Mouse (Mus musculus): ENCODE measurements at regions not wholly inside any gene's neighbourhood (a gene's known extent, or its start where the extent isn't known, plus 50 kb on each side); places are given as distances from the start of the nearest gene placed in this dataset.

DNA sequence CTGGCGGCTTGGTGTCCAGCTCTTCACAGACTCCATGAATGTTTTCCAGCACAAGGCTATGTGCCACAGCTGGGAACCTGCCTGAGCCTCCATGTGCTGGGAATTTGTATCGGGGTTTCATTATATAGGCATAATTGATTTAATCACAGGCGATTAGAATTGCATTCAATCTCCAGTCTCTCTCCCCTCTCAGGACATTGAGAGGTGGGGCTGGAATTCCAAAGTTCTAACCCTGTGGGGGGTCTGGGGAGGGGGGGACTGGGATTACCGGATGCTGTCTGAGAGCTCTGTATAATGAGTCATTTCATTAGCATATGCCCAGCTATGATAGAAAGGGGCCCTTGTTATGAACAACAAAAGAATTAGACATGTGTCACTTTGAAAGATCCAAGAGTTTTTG lies 151.9 kb downstream of the Cd83 start:
- H3K79me3 ChIP-seq (ENCODE audit: low read depth): no peaks in the 10 kb centered on the region
- no peaks in the 10 kb centered on the region for H3K36me3 ChIP-seq (ENCODE audit: control insufficient read depth, insufficient read depth)
- TF ChIP-seq MYOD1 (IDR thresholded peaks at IDR 0.05; ENCODE audit: control insufficient read depth, insufficient read length, low read depth): no peak
- no peaks in the 10 kb centered on the region for H3K27me3 ChIP-seq (ENCODE audit: control insufficient read depth, insufficient read depth, insufficient read length)
- no peaks in the 10 kb centered on the region for H3K79me2 ChIP-seq (ENCODE audit: control insufficient read depth, insufficient read depth)
- H3ac ChIP-seq (ENCODE audit: control insufficient read depth, insufficient read length, low read depth): no peak overlapping the region
- no peak overlapping the region for H3K4me3 ChIP-seq (ENCODE audit: insufficient read depth, poor library complexity, severe bottlenecking)

DNA sequence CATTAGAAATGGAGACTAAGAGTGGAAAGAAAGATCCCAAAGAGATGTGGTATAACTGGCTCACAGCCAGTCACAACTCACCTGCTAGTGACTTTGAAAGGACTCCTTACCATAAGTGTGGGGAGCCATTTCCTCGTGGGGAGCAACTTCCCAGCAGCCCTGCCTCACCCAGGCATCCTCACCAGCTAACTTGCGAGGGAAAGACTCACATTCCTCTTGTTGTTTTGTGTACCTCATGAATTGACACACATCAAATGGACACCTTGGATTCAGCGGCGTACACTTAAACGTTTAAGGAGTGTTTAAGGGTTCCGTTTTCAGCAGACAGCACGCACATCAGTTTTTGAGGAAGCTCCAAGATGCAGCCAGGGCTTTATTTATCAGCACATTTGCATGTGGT lies 154.0 kb downstream of the Cd83 start:
- Histone ChIP-seq H3K36me3 (ENCODE audit: control insufficient read depth, insufficient read depth) (no peaks in the 10 kb centered on the region), H3K79me2 (ENCODE audit: control insufficient read depth, insufficient read depth) (no peaks in the 10 kb centered on the region), H3K27me3 (ENCODE audit: control insufficient read depth, insufficient read depth, insufficient read length) (no peaks in the 10 kb centered on the region), H3K4me3 (ENCODE audit: insufficient read depth, poor library complexity, severe bottlenecking) (no peak overlapping the region), H3K79me3 (ENCODE audit: low read depth) (no peaks in the 10 kb centered on the region), H3ac (ENCODE audit: control insufficient read depth, insufficient read length, low read depth) (no peak overlapping the region)
- no peak for TF ChIP-seq MAX (IDR thresholded peaks at IDR 0.05)
- no peak for TF ChIP-seq USF1 (IDR thresholded peaks at IDR 0.05; ENCODE audit: low read depth)
- no peak for TF ChIP-seq CEBPB (IDR thresholded peaks at IDR 0.05; ENCODE audit: low read depth)

DNA sequence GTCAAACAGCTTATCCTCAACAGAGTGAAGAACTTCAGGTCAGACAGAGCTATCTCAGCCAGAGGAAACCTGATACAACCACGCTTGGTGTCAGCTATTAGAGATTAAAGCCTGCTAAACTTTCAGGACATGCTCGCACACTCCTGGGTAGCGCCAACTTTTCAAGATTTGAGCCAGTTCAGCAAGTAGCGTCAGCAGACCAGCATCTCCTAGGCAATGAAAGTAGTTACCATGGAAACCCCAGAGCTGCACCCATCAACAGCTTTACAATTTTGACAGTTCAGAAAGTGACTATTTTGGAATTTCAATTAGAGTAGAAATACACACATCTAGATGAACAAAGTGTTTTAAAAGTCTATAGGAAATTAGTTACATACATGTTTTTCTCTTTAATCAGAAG lies 154.8 kb downstream of the Cd83 start:
- H3K27me3 ChIP-seq (ENCODE audit: control insufficient read depth, insufficient read depth, insufficient read length): no peaks in the 10 kb centered on the region
- TF ChIP-seq CTCF (IDR thresholded peaks at IDR 0.05; ENCODE audit: control insufficient read depth, insufficient read depth, insufficient read length) (no peak), MYOG (IDR thresholded peaks at IDR 0.05; ENCODE audit: control insufficient read depth, extremely low read depth, insufficient read length) (no peak), FOSL1 (IDR thresholded peaks at IDR 0.05; ENCODE audit: insufficient read depth, low read length, poor library complexity, severe bottlenecking) (no peak), USF1 (IDR thresholded peaks at IDR 0.05; ENCODE audit: low read depth) (no peak), MYOD1 (IDR thresholded peaks at IDR 0.05; ENCODE audit: control insufficient read depth, insufficient read length, low read depth) (no peak), MAX (IDR thresholded peaks at IDR 0.05) (no peak), CEBPB (IDR thresholded peaks at IDR 0.05; ENCODE audit: low read depth) (no peak)
- no peak overlapping the region for H3ac ChIP-seq (ENCODE audit: control insufficient read depth, insufficient read length, low read depth)
- no peaks in the 10 kb centered on the region for H3K36me3 ChIP-seq (ENCODE audit: control insufficient read depth, insufficient read depth)
- H3K4me3 ChIP-seq (ENCODE audit: insufficient read depth, poor library complexity, severe bottlenecking): no peak overlapping the region
- no peaks in the 10 kb centered on the region for H3K79me2 ChIP-seq (ENCODE audit: control insufficient read depth, insufficient read depth)
- H3K79me3 ChIP-seq (ENCODE audit: low read depth): no peaks in the 10 kb centered on the region

DNA sequence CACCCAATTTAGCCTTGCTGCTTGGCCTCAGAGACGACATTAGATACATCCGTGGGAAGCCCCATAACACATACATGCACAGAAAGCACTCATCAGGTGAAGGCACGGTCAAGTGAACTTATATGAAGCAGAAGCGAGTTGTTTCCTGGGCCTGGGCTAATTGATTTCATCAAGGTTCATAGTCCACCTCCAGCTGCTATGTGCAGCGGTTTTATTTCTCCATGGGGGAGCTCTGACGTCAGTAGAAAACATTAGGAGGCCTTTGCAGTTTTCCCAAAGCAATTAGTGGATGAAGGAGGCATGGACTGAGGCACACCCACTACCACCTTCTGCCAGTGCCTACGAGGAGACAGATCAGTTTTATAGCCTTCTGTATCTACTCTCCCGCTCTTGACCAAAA lies 157.2 kb downstream of the Cd83 start:
- Histone ChIP-seq H3ac (ENCODE audit: control insufficient read depth, insufficient read length, low read depth) (no peak overlapping the region), H3K79me2 (ENCODE audit: control insufficient read depth, insufficient read depth) (no peaks in the 10 kb centered on the region), H3K36me3 (ENCODE audit: control insufficient read depth, insufficient read depth) (no peaks in the 10 kb centered on the region), H3K79me3 (ENCODE audit: low read depth) (no peaks in the 10 kb centered on the region), H3K27me3 (ENCODE audit: control insufficient read depth, insufficient read depth, insufficient read length) (no peaks in the 10 kb centered on the region), H3K4me3 (ENCODE audit: insufficient read depth, poor library complexity, severe bottlenecking) (no peak overlapping the region)
- TF ChIP-seq CEBPB (IDR thresholded peaks at IDR 0.05; ENCODE audit: low read depth): no peak
- no peak for TF ChIP-seq MAX (IDR thresholded peaks at IDR 0.05)
- no peak for TF ChIP-seq CTCF (IDR thresholded peaks at IDR 0.05; ENCODE audit: control insufficient read depth, insufficient read depth, insufficient read length)
- no peak for TF ChIP-seq USF1 (IDR thresholded peaks at IDR 0.05; ENCODE audit: low read depth)
- TF ChIP-seq FOSL1 (IDR thresholded peaks at IDR 0.05; ENCODE audit: insufficient read depth, low read length, poor library complexity, severe bottlenecking): no peak
- no peak for TF ChIP-seq MYOD1 (IDR thresholded peaks at IDR 0.05; ENCODE audit: control insufficient read depth, insufficient read length, low read depth)

DNA sequence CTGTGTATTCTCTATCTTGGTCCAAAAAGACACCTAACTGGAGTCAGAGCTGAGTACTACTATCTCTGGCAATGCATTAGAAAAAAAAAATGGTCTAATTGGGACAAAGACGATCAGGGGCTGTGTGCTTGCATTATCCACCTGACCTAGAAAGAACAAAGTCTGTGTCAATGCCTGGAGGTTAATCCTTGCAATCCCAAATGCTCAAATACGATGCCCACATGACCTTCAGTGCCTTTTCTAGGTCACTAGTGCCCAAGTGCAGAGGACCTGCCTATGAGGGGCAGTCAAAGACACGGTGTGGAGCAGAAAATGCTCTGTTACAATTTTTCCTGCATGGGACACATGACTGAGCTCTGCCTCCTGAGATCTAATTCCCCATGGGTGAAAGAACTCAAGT lies 164.0 kb downstream of the Cd83 start:
- Histone ChIP-seq H3K79me2 (ENCODE audit: control insufficient read depth, insufficient read depth) (no peaks in the 10 kb centered on the region), H3ac (ENCODE audit: control insufficient read depth, insufficient read length, low read depth) (no peak overlapping the region), H3K79me3 (ENCODE audit: low read depth) (no peaks in the 10 kb centered on the region), H3K36me3 (ENCODE audit: control insufficient read depth, insufficient read depth) (no peaks in the 10 kb centered on the region), H3K27me3 (ENCODE audit: control insufficient read depth, insufficient read depth, insufficient read length) (no peaks in the 10 kb centered on the region), H3K4me3 (ENCODE audit: insufficient read depth, poor library complexity, severe bottlenecking) (no peak overlapping the region)
- TF ChIP-seq USF1 (IDR thresholded peaks at IDR 0.05; ENCODE audit: low read depth) (no peak), MAX (IDR thresholded peaks at IDR 0.05) (no peak), MYOD1 (IDR thresholded peaks at IDR 0.05; ENCODE audit: control insufficient read depth, insufficient read length, low read depth) (no peak), MYOG (IDR thresholded peaks at IDR 0.05; ENCODE audit: control insufficient read depth, extremely low read depth, insufficient read length) (no peak), FOSL1 (IDR thresholded peaks at IDR 0.05; ENCODE audit: insufficient read depth, low read length, poor library complexity, severe bottlenecking) (no peak), CEBPB (IDR thresholded peaks at IDR 0.05; ENCODE audit: low read depth) (no peak), CTCF (IDR thresholded peaks at IDR 0.05; ENCODE audit: control insufficient read depth, insufficient read depth, insufficient read length) (no peak)

DNA sequence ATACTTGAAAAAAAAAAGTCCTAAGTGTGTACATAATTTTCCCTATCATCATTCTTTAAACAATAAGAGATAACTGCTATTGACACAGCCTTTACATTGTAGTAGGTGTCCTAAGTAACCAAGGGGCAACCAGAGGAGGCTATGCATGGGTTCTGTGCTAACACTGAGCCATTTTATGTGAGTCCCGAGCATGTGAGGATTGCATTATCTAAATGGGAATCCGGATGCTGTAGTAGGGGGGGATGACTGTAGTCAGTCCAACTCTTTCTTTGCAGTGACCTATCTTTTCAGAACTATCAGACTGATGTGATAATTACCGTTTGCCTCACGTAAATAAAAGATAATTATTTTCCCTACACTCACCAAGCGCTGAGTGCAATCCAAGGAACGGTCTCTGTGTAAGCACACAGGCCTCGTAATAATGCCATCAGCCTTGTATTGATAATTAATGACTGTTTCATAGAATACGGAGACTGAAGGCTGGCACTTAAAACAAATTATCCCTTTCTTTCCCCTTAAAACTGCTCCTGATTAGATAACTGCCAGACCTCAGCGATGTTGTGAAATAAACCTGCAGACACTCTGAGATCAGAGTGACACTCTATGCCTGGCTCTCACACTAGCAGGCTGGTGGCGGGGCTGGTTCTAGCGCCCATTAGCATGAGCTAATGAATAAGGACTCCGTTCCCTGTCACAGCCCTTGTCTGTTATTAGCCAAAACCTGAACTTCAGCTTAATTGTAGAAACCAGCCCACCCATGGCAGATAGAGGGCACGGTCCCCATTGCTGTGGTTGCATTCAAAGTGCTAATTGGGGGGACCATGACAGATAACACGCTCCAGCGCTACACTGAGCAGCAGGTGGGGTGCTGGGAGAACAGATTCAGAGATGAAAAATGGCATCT lies 165.4 kb downstream of the Cd83 start:
- Histone ChIP-seq H3ac (ENCODE audit: control insufficient read depth, insufficient read length, low read depth) (no peak overlapping the region), H3K4me3 (ENCODE audit: insufficient read depth, poor library complexity, severe bottlenecking) (no peak overlapping the region), H3K79me2 (ENCODE audit: control insufficient read depth, insufficient read depth) (no peaks in the 10 kb centered on the region), H3K36me3 (ENCODE audit: control insufficient read depth, insufficient read depth) (no peaks in the 10 kb centered on the region), H3K27me3 (ENCODE audit: control insufficient read depth, insufficient read depth, insufficient read length) (no peaks in the 10 kb centered on the region), H3K79me3 (ENCODE audit: low read depth) (no peaks in the 10 kb centered on the region)
- no peak for TF ChIP-seq CEBPB (IDR thresholded peaks at IDR 0.05; ENCODE audit: low read depth)
- no peak for TF ChIP-seq USF1 (IDR thresholded peaks at IDR 0.05; ENCODE audit: low read depth)
- no peak for TF ChIP-seq MAX (IDR thresholded peaks at IDR 0.05)
- TF ChIP-seq CTCF (IDR thresholded peaks at IDR 0.05; ENCODE audit: control insufficient read depth, insufficient read depth, insufficient read length): no peak
- TF ChIP-seq MYOD1 (IDR thresholded peaks at IDR 0.05; ENCODE audit: control insufficient read depth, insufficient read length, low read depth): no peak
- TF ChIP-seq FOSL1 (IDR thresholded peaks at IDR 0.05; ENCODE audit: insufficient read depth, low read length, poor library complexity, severe bottlenecking): no peak
- TF ChIP-seq MYOG (IDR thresholded peaks at IDR 0.05; ENCODE audit: control insufficient read depth, extremely low read depth, insufficient read length): no peak

All from C2C12 (cell line).